Mouse (Mus musculus) small intestine, adult 2 months (tissue): ENCODE results near the gene Fbxl8. TPM values are rescaled to one million over a fixed set of nuclear protein-coding genes. Genes with fewer than 3 reads are reported as not detected.

ENCODE experiments used
- H3K27ac ChIP-seq: fragments of 200-500 bp; 2 replicates; pipeline ENCODE4 v1.5.1; 2012; ENCODE audit warnings: low read depth, low read length, control low read depth, inconsistent platforms; ENCODE audit not compliant: insufficient read depth
- H3K27me3 ChIP-seq: fragments of 200-500 bp; 2 replicates; pipeline ENCODE4 v1.6.1; 2012; ENCODE audit warnings: mild to moderate bottlenecking, moderate library complexity, low read length, inconsistent platforms; ENCODE audit not compliant: control insufficient read depth, insufficient read depth
- H3K36me3 ChIP-seq: fragments of 200-500 bp; 2 replicates; pipeline ENCODE4 v1.6.1; 2012; ENCODE audit warnings: mild to moderate bottlenecking, low read length, control low read depth, inconsistent platforms; ENCODE audit not compliant: control insufficient read depth, insufficient read depth
- H3K4me1 ChIP-seq: fragments of 200-500 bp; 2 replicates; pipeline ENCODE4 v1.6.1; 2012; ENCODE audit warnings: low read length, inconsistent platforms, mixed read lengths; ENCODE audit not compliant: control insufficient read depth, insufficient read depth, insufficient read length
- H3K4me3 ChIP-seq: fragments of 200-500 bp; 2 replicates; pipeline ENCODE4 v1.5.1; 2012; ENCODE audit warnings: low read depth, mild to moderate bottlenecking, control low read depth, inconsistent platforms, low read length, moderate library complexity
- CTCF ChIP-seq: fragments of 200-500 bp; IDR thresholded peaks from 2 replicates; pipeline ENCODE4 v1.5.1; 2012; ENCODE audit warnings: low read depth, mild to moderate bottlenecking, control low read depth, inconsistent platforms, low read length, moderate library complexity, mixed read lengths; ENCODE audit not compliant: insufficient replicate concordance, insufficient read length; ENCODE audit errors: extremely low read depth
- POLR2A ChIP-seq: fragments of 200-500 bp; IDR thresholded peaks from 2 replicates; pipeline ENCODE4 v1.6.1; 2012; ENCODE audit warnings: low read depth, mild to moderate bottlenecking, control low read depth, inconsistent platforms, low read length, moderate library complexity
- WGBS: fragments of 180-500 bp; shearing (Covaris S2); methylation state at CpG from one replicate; pipeline ENCODE4 v1.1.7; 2018; 5-methylcytosine and 5-hydroxymethylcytosine counted together
- polyA plus RNA-seq: library from polyadenylated mRNA; depleted of rRNA; stranded (reverse); fragments of >200 nt; gene quantifications from 2 replicates; pipeline ENCODE4 v1.2.3, GENCODE M21; 2012

The Fbxl8 gene
- polyA plus RNA-seq, 1 experiment, result 34.9 TPM

GRCm38 (mm10) chr8:105306146-105306691, 41.8 kb downstream of the Fbxl8 start:
- H3K4me1 ChIP-seq, result peaks cover 9% of the 10 kb centered on the region
- 25% methylated on average over 5 of the region's 5 CpGs for WGBS
- H3K27ac ChIP-seq, result no peak overlapping the region
- H3K27me3 ChIP-seq, result no peaks in the 10 kb centered on the region
- H3K36me3 ChIP-seq, result peaks cover 54% of the 10 kb centered on the region
- peak overlapping the region; percentile 92 for H3K4me3 ChIP-seq
- TF ChIP-seq POLR2A (no peak; the same call in 1 of the 2 replicates), CTCF (peak; percentile 11; the same call in 1 of the 2 replicates)

DNA sequence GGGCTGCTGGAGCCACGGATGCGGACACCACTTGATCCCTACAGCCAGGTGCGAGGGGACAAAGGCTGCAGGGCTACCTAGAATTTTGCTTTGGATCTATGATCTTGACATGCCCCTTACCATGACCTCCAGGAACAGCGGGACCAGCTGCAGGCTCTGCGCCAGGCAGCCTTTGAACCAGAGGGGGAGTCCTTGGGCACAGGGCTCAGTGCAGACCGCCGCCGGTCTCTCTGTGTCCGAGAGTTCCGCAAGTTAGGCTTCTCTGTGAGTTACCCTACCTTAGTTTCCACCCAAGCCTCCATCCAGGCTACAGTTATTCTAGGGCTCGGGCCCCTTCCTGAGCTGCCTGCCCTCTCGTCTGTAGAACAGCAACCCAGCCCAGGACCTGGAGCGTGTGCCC, 43.2 kb downstream of the Fbxl8 start:
- TF ChIP-seq POLR2A (no peak), CTCF (no peak)
- H3K4me3 ChIP-seq, result no peak overlapping the region

GRCm38 (mm10) chr8:105308428-105308827, 44.0 kb downstream of the Fbxl8 start:
- no peaks in the 10 kb centered on the region for H3K27me3 ChIP-seq
- TF ChIP-seq POLR2A, result no peak
- no peak for TF ChIP-seq CTCF
- H3K4me1 ChIP-seq, result peaks cover 9% of the 10 kb centered on the region
- no peak overlapping the region for H3K4me3 ChIP-seq
- peaks cover 40% of the 10 kb centered on the region for H3K36me3 ChIP-seq
- no peak overlapping the region for H3K27ac ChIP-seq
- 95% methylated on average over 10 of the region's 10 CpGs for WGBS

More for the DNA sequence above, 43.2 kb downstream of the Fbxl8 start:
- no peak overlapping the region for H3K27ac ChIP-seq
- peaks cover 46% of the 10 kb centered on the region for H3K36me3 ChIP-seq
- 97% methylated on average over 13 of the region's 13 CpGs for WGBS
- peaks cover 9% of the 10 kb centered on the region for H3K4me1 ChIP-seq
- no peaks in the 10 kb centered on the region for H3K27me3 ChIP-seq

DNA sequence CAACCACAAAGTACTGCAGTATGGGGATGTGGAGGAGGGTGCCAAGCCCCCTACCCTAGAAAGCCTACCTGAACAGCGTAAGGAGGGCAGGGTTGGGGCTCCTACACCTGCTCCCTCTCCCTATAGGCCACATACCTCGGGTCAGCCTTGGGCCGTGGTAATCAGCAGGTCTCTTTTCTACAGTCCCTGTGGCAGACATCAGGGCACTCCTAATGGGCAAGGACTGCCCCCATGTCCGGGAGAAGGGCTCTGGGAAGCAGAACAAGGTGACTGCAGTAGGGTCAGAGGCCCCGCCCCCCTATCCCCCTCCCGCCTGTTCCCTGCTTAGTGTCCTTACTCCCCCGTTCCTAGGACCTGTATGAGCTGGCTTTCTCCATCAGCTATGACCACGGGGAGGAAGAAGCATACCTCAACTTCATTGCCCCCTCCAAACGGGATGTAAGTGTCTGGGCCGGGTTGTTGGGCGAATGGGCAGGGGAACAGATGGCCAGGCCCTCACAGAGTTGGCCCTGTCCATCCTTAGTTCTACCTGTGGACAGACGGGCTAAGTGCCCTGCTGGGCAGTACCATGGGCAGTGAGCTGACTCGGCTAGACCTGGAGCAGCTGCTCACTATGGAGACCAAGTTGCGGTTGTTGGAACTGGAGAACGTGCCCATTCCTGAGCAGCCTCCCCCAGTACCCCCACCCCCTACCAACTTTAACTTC, 44.8 kb downstream of the Fbxl8 start:
- Histone ChIP-seq H3K4me3 (no peak overlapping the region), H3K27ac (no peak overlapping the region), H3K27me3 (no peaks in the 10 kb centered on the region), H3K36me3 (peaks cover 33% of the 10 kb centered on the region), H3K4me1 (peaks cover 9% of the 10 kb centered on the region)
- no peak for TF ChIP-seq POLR2A
- no peak for TF ChIP-seq CTCF
- 89% methylated on average over 15 of the region's 15 CpGs for WGBS

DNA sequence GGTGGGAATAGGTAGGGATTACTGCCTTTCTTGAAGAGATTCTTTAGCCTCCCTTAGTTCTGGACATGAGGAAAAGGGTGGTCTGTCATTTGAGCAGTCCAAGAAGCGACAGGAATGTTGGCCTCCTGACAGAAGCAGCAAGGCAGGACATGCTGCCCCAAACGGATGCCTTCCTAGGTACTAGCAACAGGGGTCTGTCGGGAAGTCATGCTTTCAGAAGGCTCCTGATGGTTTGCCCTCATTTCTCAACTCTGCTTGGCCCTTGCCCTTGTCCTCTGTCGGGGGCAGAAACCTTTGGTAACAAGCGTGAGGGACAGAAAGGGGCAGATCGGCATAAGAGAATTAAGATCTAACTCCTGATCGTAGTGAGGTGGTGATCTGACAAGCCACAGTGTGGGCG, 45.7 kb downstream of the Fbxl8 start:
- TF ChIP-seq POLR2A, result no peak
- TF ChIP-seq CTCF, result no peak
- 88% methylated on average over 8 of the region's 8 CpGs for WGBS
- no peaks in the 10 kb centered on the region for H3K27me3 ChIP-seq
- H3K36me3 ChIP-seq, result peaks cover 28% of the 10 kb centered on the region
- peaks cover 4% of the 10 kb centered on the region for H3K4me1 ChIP-seq
- no peak overlapping the region for H3K4me3 ChIP-seq
- H3K27ac ChIP-seq, result no peak overlapping the region

DNA sequence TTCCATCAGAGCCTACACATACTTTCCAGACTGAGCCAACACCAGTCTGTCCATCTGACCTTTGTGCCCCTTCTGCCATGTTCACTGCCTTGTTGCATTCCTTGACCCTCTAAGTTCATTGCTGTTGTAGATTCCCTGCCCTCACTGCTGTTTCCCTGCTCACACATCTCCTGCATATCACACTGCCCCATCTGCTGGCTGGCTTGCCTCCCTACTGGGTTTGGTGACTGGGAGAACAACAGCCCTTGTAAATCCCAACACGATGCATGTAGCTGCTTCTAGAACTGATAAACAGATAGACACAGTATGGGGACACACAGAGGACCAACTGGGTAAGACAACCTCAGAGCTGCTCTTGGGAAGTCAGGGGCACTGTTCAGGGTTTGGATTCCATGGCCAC, 47.3 kb downstream of the Fbxl8 start:
- H3K4me3 ChIP-seq, result no peak overlapping the region
- WGBS, result 87% methylated on average over 1 of the region's 1 CpGs
- no peaks in the 10 kb centered on the region for H3K4me1 ChIP-seq
- H3K27ac ChIP-seq, result no peak overlapping the region
- TF ChIP-seq POLR2A (no peak), CTCF (no peak)
- H3K36me3 ChIP-seq, result peaks cover 30% of the 10 kb centered on the region
- no peaks in the 10 kb centered on the region for H3K27me3 ChIP-seq

DNA sequence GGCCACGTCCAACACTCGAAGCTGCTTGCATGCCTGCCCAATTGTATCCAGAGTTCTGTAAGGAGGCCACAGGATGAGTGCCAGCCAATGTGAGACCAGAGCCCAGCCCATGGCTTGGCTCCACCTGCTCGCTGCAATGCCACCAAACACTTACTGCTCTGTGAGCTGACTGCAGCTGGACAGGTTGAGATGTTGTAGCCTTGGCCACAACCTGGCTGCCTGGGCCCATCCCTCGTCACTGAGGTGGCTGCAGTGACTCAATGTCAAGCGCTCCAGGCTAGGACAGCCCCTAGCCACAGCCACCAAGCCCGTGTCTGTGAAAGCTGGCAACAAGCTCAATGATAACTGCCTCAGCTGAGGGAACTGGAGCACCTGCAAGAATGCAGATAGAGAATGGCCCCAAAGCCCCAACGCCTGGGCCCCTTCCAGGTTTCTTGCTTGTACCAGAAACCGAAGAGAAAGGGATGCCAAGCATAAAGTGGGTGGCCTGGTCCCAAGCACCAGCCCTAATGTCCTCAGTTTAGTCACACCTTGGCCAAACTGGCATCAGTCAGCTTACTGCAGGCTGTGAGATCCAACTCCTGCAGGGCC, 48.5 kb downstream of the Fbxl8 start:
- 84% methylated on average over 8 of the region's 8 CpGs for WGBS
- Histone ChIP-seq H3K27ac (no peak overlapping the region), H3K4me3 (no peak overlapping the region), H3K4me1 (no peaks in the 10 kb centered on the region), H3K27me3 (no peaks in the 10 kb centered on the region), H3K36me3 (peaks cover 22% of the 10 kb centered on the region)
- TF ChIP-seq POLR2A (no peak), CTCF (no peak)
